Mouse (Mus musculus): ENCODE measurements around the gene Lin54.

GRCm38 (mm10) chr5:100393681-100394080 is 106.8 kb downstream of the Lin54 start:
- TF ChIP-seq E2F4 (IDR thresholded peaks at IDR 0.05; ENCODE audit: insufficient read depth) (no peak), USF1 (IDR thresholded peaks at IDR 0.05; ENCODE audit: low read depth) (no peak), MYOG (IDR thresholded peaks at IDR 0.05; ENCODE audit: control insufficient read depth in 1 of 3, insufficient read depth in 1 of 3, insufficient read length in 2 of 3, low read depth in 2 of 3) (no peak), POLR2A (IDR thresholded peaks at IDR 0.05; ENCODE audit: insufficient read length, low read depth) (no peak), SRF (IDR thresholded peaks at IDR 0.05; ENCODE audit: control insufficient read depth, insufficient read length, low read depth) (no peak), REST (IDR thresholded peaks at IDR 0.05; ENCODE audit: insufficient read depth, insufficient read length) (no peak), POLR2AphosphoS2 (IDR thresholded peaks at IDR 0.05; ENCODE audit: insufficient read length, low read depth) (no peak), CEBPB (IDR thresholded peaks at IDR 0.05; ENCODE audit: insufficient read depth, poor library complexity, severe bottlenecking) (no peak), MYOD1 (IDR thresholded peaks at IDR 0.05; ENCODE audit: control insufficient read depth in 1 of 3, insufficient read length in 2 of 3, low read depth in 2 of 3) (no peak), TCF3 (IDR thresholded peaks at IDR 0.05; ENCODE audit: insufficient read length, low read depth) (no peak), TCF12 (IDR thresholded peaks at IDR 0.05; ENCODE audit: insufficient read depth, poor library complexity, severe bottlenecking) (no peak)
